Mouse (Mus musculus): ENCODE measurements around the gene Ovol1. TPM values are rescaled to one million over a fixed set of nuclear protein-coding genes. Genes with fewer than 3 reads are reported as not detected.

The Ovol1 gene
- total RNA-seq, 1 experiment: 0.58 TPM

GRCm38 (mm10) chr19:5500330-5500875, 60.0 kb downstream of the Ovol1 start:
- H3K9me3 ChIP-seq (ENCODE audit: control insufficient read depth, insufficient read depth, low read depth, low read length): no peaks in the 10 kb centered on the region
- peaks cover 0 to 9% of the 10 kb centered on the region in 2 experiments; a peak in 1 of 4 replicates for H3K4me1 ChIP-seq (ENCODE audit: control insufficient read depth in 2 of 2, insufficient read depth in 2 of 2, low read length in 2 of 2, poor library complexity in 1 of 2)
- in situ Hi-C loops (cut with MboI; ENCODE audit: low sequenced_read_pairs in 2 of 2, unreplicated experiment in 2 of 2): no loop called here
- H3K36me3 ChIP-seq (ENCODE audit: control insufficient read depth, insufficient read depth, low read length, poor library complexity, severe bottlenecking): peaks cover 13% of the 10 kb centered on the region; the same call in 1 of the 2 replicates
- TF ChIP-seq MAFK (IDR thresholded peaks at IDR 0.05; ENCODE audit: insufficient read depth, low read depth, low read length): no peak
- TF ChIP-seq CHD2 (IDR thresholded peaks at IDR 0.05; ENCODE audit: low read depth, low read length): no peak
- TF ChIP-seq HCFC1 (IDR thresholded peaks at IDR 0.05; ENCODE audit: borderline replicate concordance, insufficient read depth, low read length): no peak
- H3K9ac ChIP-seq (ENCODE audit: insufficient read depth, low read depth, low read length, poor library complexity, severe bottlenecking): no peak overlapping the region
- H3K27ac ChIP-seq (ENCODE audit: insufficient read depth, low read depth, low read length, poor library complexity, severe bottlenecking): no peak overlapping the region
- no peak for DNase-seq (ENCODE audit: low read depth, low spot score)
- H3K4me3 ChIP-seq (ENCODE audit: insufficient read depth in 1 of 2, low read depth in 1 of 2, low read length in 2 of 2, poor library complexity in 1 of 2, severe bottlenecking in 1 of 2): no peak overlapping the region

Other genes starting within 250 kb of the Ovol1 start
- gene Catsper1, start 224.9 kb downstream of the Ovol1 start, total RNA-seq (2012; rRNA removed): not detected in 2 replicates
- 1.1 and 2.1 TPM in 2 replicates for gene Cst6, start 211.1 kb downstream of the Ovol1 start, total RNA-seq (2012; rRNA removed)
- 101 and 127 TPM in 2 replicates for gene Eif1ad, start 193.9 kb downstream of the Ovol1 start, total RNA-seq (2012; rRNA removed)
- gene Banf1, start 193.5 kb downstream of the Ovol1 start, total RNA-seq (2012; rRNA removed): 213 and 281 TPM in 2 replicates
- gene Sart1, start 171.9 kb downstream of the Ovol1 start, total RNA-seq (2012; rRNA removed): 111 and 118 TPM in 2 replicates
- gene Tsga10ip, start 158.1 kb downstream of the Ovol1 start, total RNA-seq (2012; rRNA removed): 1.5 and 2.7 TPM in 2 replicates
- gene Drap1, start 135.7 kb downstream of the Ovol1 start, total RNA-seq (2012; rRNA removed): 121 and 124 TPM in 2 replicates
- 13.8 and 13.9 TPM in 2 replicates for gene AI837181, start 135.5 kb downstream of the Ovol1 start, total RNA-seq (2012; rRNA removed)
- gene Fosl1, start 113.1 kb downstream of the Ovol1 start, total RNA-seq (2012; rRNA removed): 1.0 and 3.0 TPM in 2 replicates
- 4.9 and 5.4 TPM in 2 replicates for gene Ccdc85b, start 102.8 kb downstream of the Ovol1 start, total RNA-seq (2012; rRNA removed)
- 52.4 and 62.0 TPM in 2 replicates for gene Fibp, start 100.0 kb downstream of the Ovol1 start, total RNA-seq (2012; rRNA removed)
- 4.5 and 11.7 TPM in 2 replicates for gene Ctsw, start 92.1 kb downstream of the Ovol1 start, total RNA-seq (2012; rRNA removed)
- 18.0 and 23.9 TPM in 2 replicates for gene Efemp2, start 86.7 kb downstream of the Ovol1 start, total RNA-seq (2012; rRNA removed)
- gene Mus81, start 72.2 kb downstream of the Ovol1 start, total RNA-seq (2012; rRNA removed): 31.3 and 36.4 TPM in 2 replicates
- 775 and 955 TPM in 2 replicates for gene Cfl1, start 70.2 kb downstream of the Ovol1 start, total RNA-seq (2012; rRNA removed)
- gene 1700020D05Rik, start 56.9 kb downstream of the Ovol1 start, total RNA-seq (2012; rRNA removed): 1.7 and 1.8 TPM in 2 replicates
- 3.3 and 5.0 TPM in 2 replicates for gene Snx32, start 50.1 kb downstream of the Ovol1 start, total RNA-seq (2012; rRNA removed)
- gene Ap5b1, start 7.4 kb upstream of the Ovol1 start, total RNA-seq (2012; rRNA removed): 6.4 and 9.5 TPM in 2 replicates
- gene Rnaseh2c, start 41.2 kb upstream of the Ovol1 start, total RNA-seq (2012; rRNA removed): 87.9 and 99.5 TPM in 2 replicates
- 52.2 and 75.6 TPM in 2 replicates for gene Kat5, start 49.6 kb upstream of the Ovol1 start, total RNA-seq (2012; rRNA removed)
- gene Rela, start 76.8 kb upstream of the Ovol1 start, total RNA-seq (2012; rRNA removed): 9.7 and 12.1 TPM in 2 replicates
- gene Sipa1, start 103.1 kb upstream of the Ovol1 start, total RNA-seq (2012; rRNA removed): 10.5 and 14.5 TPM in 2 replicates
- gene Map3k11, start 128.1 kb upstream of the Ovol1 start, total RNA-seq (2012; rRNA removed): 15.0 and 19.3 TPM in 2 replicates
- gene Pcnx3, start 128.3 kb upstream of the Ovol1 start, total RNA-seq (2012; rRNA removed): 63.9 and 98.9 TPM in 2 replicates
- 0.63 and 0.67 TPM in 2 replicates for gene Kcnk7, start 143.7 kb upstream of the Ovol1 start, total RNA-seq (2012; rRNA removed)
- gene Ehbp1l1, start 165.7 kb upstream of the Ovol1 start, total RNA-seq (2012; rRNA removed): 9.0 and 16.4 TPM in 2 replicates
- gene Fam89b, start 169.0 kb upstream of the Ovol1 start, total RNA-seq (2012; rRNA removed): 12.3 and 16.4 TPM in 2 replicates
- gene Ltbp3, start 180.3 kb upstream of the Ovol1 start, total RNA-seq (2012; rRNA removed): 7.0 and 7.8 TPM in 2 replicates
- gene Scyl1, start 210.8 kb upstream of the Ovol1 start, total RNA-seq (2012; rRNA removed): 55.6 and 80.8 TPM in 2 replicates

Measured in ES-E14 (cell line).